Mouse (Mus musculus): ENCODE data around the gene Macf1. TPM values are rescaled to one million over a fixed set of nuclear protein-coding genes. Genes with fewer than 3 reads are reported as not detected.
"Not testable (repeated sequence)": the region's sequence is repeated elsewhere in the genome, so short reads cannot be mapped to it uniquely, and the experiment has no call there.

Gene Macf1
- total and polyA plus RNA-seq, 3 experiments: 29.1 to 138 (median 122) TPM

DNA sequence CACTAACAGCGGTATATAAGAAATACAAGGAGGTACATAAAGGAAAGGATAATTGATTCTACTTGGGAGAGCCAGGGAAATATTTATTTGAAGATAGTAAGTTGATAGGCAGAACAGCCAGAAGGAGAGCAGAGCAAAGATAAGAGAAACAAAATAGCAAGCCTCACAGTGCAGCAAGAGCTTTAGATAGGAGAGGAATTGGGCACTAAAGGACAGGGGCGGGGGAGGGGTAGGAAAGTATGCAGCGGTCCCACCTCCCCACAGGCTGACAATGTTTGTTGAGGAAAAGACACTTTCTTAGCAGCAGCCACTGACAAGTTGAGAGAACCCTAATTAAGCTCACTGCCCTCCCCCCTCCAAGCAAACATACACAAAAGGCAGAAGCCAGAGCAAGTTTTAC lies 131.5 kb downstream of the Macf1 start:
- DNase-seq: no peak

DNA sequence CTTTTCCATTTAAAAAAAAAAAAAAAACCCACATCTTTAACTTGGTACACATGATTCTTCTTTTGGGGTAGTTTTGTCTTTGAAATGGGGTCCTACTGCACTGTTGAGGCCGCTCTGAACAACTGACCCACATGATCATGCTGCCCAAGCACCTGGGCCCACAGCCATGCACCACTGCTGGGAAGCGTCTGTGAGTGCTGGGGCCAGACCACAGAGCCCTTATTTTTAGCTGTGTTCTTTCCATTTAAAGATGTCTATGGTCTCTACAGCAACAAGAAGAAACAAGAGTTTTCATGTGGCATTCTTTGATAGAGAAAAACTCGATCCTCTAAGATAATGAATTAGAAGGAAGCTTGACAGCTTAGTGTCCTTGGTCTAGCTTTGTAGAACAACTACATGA lies 135.8 kb downstream of the Macf1 start:
- no peak for DNase-seq

DNA sequence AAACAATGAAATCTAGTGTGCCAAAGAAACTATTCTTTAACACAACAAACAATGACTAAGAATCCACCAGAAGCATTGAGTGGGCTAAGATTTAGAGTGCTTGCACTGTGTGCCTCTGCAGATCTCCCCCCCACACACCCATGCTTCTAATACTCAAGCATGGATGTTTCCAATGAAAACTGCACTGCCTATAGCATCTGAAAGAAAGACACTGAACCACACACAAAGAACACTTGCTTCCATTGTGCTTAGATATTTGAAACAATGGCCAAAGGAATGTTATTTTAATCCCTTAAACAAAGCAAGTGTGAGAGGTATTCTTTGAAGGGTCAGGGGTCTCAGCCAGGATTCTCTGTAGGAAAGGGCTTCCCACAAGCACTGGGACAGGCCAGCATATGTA lies 140.5 kb downstream of the Macf1 start:
- no peak for DNase-seq

DNA sequence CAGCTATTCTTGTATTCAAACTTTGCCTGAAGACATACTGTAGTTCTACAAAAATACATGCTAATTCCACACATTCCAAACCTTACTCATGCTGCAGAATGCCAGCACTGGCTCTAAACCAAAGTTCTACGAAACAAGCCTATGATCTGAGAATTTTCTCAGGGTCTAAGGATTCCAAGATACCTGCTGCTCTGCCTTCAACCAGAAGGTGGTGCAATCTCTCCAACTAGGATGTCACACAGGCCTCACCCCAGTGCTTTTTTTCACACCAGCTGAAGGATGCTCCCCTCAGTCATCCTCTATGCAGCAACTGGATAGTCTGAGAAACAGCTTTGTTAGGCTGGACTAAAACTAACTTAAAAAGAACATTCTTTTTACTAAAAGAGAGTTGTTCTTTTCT lies 148.9 kb downstream of the Macf1 start:
- peak; percentile 72 for DNase-seq

- no peak for DNase-seq
Measured at GRCm38 (mm10) chr4:123532001-123532400, 152.2 kb downstream of the Macf1 start.

DNA sequence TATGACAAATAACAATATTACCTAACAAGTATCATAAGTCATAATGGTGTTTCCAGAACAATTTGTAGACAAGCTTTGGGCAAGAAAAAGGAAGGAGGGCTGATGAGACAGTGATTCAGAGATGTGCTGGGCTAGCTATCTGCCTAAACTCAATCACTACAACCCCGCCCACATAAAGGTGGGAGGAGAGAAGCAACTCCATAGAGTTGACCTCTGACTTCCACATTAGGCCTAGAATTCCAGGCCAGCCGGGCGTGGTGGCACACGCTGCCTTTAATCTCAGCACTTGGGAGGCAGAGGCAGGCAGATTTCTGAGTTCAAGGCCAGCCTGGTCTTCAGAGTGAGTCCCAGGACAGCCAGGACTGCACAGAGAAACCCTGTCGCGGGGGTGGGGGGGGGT lies 153.2 kb downstream of the Macf1 start:
- no peak for DNase-seq

- DNase-seq: no peak
Measured at GRCm38 (mm10) chr4:123529230-123529629, 154.9 kb downstream of the Macf1 start.

DNA sequence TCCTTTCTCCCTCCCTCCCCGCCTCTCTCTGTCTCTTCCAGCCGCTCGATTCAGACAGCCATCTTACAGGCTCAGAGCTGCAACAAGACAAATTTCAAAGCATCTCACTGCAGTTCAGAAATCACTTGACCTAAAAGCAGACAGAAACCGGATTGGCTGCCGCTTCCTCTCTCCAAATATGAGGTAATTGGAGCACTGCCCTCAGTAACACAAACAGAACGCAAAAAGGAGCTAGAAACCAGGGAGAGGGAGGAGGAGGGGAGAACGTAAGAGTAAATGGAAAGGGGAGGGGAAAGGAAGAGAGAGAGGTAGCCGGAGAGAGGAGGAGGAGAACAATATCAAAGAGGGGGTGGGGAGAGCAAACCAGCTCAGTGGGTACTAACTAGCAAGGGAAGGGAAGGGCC lies 156.6 kb downstream of the Macf1 start:
- peak; percentile 25 for DNase-seq

GRCm38 (mm10) chr4:123526779-123527280 lies 157.3 kb downstream of the Macf1 start:
- DNase-seq: peak; percentile 8

GRCm38 (mm10) chr4:123524746-123525145 lies 159.4 kb downstream of the Macf1 start:
- DNase-seq: no peak

- DNase-seq: not testable (repeated sequence)
Measured at GRCm38 (mm10) chr4:123520123-123520522, 164.0 kb downstream of the Macf1 start.

DNA sequence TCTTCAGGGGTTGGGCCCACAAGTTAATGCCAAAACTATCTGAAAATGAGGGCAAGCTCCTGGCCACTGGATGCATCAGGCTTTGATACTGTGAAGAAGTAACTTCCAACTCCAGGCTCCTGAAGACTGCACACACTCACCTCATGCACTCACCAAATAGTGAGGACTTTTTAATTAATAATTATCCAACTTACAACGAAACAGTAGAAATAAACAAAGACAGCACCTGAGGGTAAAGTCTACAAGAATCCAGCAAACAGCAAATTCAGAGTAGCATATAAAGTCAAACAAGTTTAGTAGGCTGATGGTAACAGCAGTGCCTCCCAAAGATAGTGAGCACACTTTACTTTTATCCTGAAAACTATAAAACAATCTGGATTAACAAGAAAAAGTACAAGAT lies 168.5 kb downstream of the Macf1 start:
- no peak for DNase-seq

GRCm38 (mm10) chr4:123510201-123510600 lies 174.0 kb downstream of the Macf1 start:
- no peak for DNase-seq

DNA sequence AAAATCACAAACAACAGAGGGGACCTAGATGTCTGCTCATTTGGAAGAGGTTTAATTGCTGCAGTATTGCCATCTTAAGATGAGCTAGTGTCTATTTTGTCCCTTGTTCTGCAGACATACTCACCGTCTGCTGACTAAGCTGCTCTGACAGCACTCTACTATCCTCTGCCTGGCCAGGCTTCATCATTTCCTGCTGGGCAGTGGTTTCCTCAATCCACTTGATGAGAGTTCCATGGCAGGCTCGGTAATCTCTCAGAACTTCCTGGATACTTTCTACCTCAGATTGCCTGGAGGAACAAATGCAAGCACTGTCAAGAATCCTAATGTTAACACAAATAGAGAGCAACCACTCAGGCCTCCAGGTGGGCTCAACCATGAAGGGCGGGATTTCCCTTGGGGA lies 195.1 kb downstream of the Macf1 start:
- DNase-seq: no peak

DNA sequence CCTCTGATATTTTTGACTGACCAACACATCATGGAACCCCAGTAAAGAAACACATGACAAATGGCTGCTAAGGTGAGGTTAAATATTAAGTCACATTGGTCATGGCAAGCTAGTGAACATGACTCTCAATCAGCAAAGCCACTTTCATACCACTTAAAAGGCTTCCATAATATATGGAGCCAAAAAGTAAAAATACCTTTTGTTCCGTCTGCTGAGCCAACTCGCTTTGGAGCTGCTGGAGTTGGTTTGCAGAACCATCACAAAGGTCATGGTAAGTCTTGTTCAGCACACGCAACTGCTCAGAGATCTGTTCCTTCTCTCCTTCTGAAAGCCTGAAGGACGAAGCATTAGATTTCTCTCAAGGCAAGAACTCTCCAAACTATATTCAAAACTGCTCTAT lies 204.2 kb downstream of the Macf1 start:
- no peak for DNase-seq

- no peak for DNase-seq
Measured at GRCm38 (mm10) chr4:123478655-123479433, 205.3 kb downstream of the Macf1 start.

DNA sequence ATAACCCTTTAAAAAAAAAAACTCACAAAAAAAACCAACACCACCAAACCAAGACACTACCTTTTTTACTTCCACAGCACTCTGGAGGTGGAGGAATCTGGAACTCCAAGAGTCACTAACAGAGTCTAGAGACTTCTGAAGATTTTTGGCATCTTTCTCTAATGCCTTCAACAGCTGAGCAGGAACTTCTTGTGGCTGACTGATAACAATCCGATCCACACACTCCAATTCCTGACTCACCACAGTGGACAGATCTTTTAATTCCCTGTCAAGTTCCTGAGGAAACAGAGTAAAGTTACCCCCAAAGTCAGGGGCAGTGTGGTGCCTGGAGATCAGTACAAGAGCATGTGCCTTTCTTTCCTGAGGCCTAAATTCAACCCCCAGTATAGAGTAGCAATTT lies 218.4 kb downstream of the Macf1 start:
- DNase-seq: no peak

- DNase-seq: no peak
Measured at GRCm38 (mm10) chr4:123460595-123461272, 223.4 kb downstream of the Macf1 start.

DNA sequence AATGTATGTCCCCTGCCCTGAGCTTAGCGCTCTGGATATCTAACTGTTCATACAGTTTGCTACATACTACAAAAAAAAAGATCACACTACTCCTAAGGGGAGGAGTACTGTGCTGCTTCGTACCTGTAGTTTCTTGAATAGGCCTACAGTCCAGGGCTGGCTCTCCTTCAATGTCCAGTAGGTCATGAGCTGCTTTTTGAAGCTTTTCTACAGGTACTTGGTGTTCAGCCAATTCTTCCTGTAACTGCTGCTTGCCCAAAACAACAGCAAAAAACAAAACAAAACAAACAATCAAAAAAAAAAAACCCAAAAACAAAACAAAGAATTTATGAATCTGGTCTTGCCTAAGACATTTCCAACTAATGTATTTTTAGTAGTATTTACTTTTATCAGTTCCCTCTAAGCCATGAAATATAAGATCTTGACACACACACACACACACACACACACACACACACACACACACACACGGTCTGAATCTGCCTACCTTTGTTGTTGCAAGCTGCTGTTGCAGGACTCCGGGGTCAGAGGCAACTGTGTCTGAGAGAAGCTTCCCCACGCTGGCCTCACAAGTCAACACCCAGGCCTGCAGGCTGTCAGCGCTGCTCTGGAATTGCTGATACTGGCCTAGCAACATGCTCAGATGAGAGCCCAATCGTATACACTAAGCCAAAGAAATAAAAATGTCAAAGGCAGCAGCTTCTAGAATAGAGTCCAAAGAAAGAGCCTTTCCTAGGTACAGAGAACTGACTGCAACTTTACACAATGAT lies 229.1 kb downstream of the Macf1 start:
- DNase-seq: no peak

DNA sequence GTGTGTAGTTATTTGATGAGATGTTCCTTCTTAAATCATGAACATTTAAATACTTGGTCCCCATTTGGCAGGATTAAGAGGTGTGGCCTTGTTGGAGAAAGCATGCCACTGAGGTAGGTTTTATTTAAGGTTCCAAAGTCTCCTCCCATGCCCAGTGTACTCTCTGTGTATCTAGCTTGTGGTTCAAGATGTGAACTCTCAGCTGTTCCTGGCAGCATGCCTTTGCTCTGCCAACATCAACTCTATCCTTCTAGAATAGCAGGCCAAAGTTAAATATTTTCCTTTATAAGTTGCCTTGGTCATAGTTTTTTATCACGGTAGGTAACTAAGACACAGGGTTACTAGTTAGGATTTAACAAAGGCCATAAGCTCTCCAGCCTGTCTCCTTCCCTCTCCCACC lies 230.4 kb downstream of the Macf1 start:
- no peak for DNase-seq

- DNase-seq: no peak
Measured at GRCm38 (mm10) chr4:123451991-123452390, 232.2 kb downstream of the Macf1 start.

- DNase-seq: no peak
Measured at GRCm38 (mm10) chr4:123449304-123449703, 234.9 kb downstream of the Macf1 start.

DNA sequence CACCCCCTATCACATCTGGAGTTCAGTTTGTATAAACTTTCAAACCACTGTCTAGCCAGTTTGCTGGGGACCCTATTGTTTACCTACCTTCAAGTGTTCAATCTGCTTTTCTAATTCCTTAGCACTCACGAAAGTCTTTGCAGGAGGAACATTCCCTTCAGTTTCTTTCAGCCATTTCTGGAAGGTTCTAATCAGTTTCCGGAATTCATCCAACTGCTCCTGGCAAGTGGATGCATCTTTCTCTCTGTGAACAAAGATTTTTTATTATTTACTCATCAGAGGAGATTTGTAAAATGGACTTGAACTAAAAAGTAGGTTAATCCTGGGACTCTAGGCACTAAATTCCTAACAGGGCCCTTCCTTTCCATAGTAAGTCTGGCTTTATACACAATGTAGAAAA lies 236.1 kb downstream of the Macf1 start:
- DNase-seq: no peak
